In the genomic region with DNA sequence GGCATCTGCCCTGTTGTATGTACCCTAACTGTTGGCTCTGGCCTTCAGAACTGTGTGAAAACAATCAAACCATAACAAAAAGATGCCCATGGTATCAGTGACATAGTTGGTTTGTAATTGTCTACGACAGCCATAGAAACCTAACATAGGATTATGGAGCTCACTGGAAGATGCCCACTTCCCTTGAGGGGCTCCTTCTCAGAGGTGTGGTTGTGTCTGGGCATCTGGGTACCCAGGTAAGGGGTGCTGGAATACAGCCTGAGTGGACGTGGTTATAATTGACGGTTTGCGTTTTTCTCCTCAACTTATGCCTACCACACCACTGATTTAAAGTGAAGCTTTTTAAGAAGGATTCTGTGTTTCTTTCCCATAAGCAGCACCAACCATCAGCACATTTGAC, we compare ENCODE assay signal across 28 mouse cellular contexts.
"Had no signal": no experiment of that assay in that cellular context is flagged by ENCODE, and none has a peak within 500 bp of the region (broad histone marks: within the 10 kb centered on the region; RNA-seq: fewer than 3 reads in every experiment).

No protein-coding gene starts in this region.

- H3K4me1 ChIP-seq: embryonic facial prominence, embryonic 15.5 days had no signal

- DNase-seq: cerebellum, adult 18-20 months; cerebellum, adult 2 months; cerebellum, adult 8-10 months; cerebellum, adult 9-10 months; cerebellum, adult 9-11 months; cerebellum, postnatal 10 days; cerebellum, postnatal 14 days; cerebellum, postnatal 25 days; cerebellum, postnatal 36 days; embryo, embryonic 11 days; forebrain, postnatal 0 days; gastrocnemius, adult 2 months; gastrocnemius, postnatal 10 days; gastrocnemius, postnatal 14 days; gastrocnemius, postnatal 25 days; gastrocnemius, postnatal 36 days; heart, adult 18-20 months had no signal

- H3K4me2 ChIP-seq: embryonic facial prominence, embryonic 12.5 days; embryonic facial prominence, embryonic 13.5 days; embryonic facial prominence, embryonic 15.5 days; forebrain, embryonic 12.5 days; forebrain, embryonic 13.5 days; forebrain, embryonic 15.5 days had no signal

- H3K27me3 ChIP-seq: embryonic facial prominence, embryonic 12.5 days had no signal

- ATAC-seq: forebrain, embryonic 13.5 days; forebrain, embryonic 14.5 days; forebrain, embryonic 15.5 days; forebrain, embryonic 16.5 days; forebrain, postnatal 0 days had no signal

- H3K9ac ChIP-seq: embryonic facial prominence, embryonic 12.5 days; embryonic facial prominence, embryonic 13.5 days; embryonic facial prominence, embryonic 15.5 days; forebrain, embryonic 12.5 days; forebrain, embryonic 13.5 days; forebrain, embryonic 15.5 days; forebrain, postnatal 0 days had no signal

- H3K27ac ChIP-seq: embryonic facial prominence, embryonic 10.5 days; embryonic facial prominence, embryonic 12.5 days; embryonic facial prominence, embryonic 13.5 days; embryonic facial prominence, embryonic 15.5 days; forebrain, embryonic 10.5 days; forebrain, embryonic 12.5 days; forebrain, embryonic 13.5 days; forebrain, embryonic 15.5 days; gastrocnemius, adult 2 months had no signal

- H3K36me3 ChIP-seq: embryonic facial prominence, embryonic 10.5 days; embryonic facial prominence, embryonic 12.5 days; embryonic facial prominence, embryonic 13.5 days; embryonic facial prominence, embryonic 15.5 days; forebrain, embryonic 10.5 days; forebrain, embryonic 12.5 days; forebrain, embryonic 15.5 days had no signal

- H3K9me3 ChIP-seq: embryonic facial prominence, embryonic 10.5 days; embryonic facial prominence, embryonic 12.5 days; embryonic facial prominence, embryonic 13.5 days; embryonic facial prominence, embryonic 15.5 days; forebrain, embryonic 10.5 days; forebrain, embryonic 12.5 days; forebrain, embryonic 13.5 days; forebrain, embryonic 15.5 days had no signal

- H3K4me3 ChIP-seq: embryonic facial prominence, embryonic 10.5 days; embryonic facial prominence, embryonic 12.5 days; embryonic facial prominence, embryonic 13.5 days; embryonic facial prominence, embryonic 15.5 days; erythroblast, embryonic 14.5 days; forebrain, embryonic 10.5 days; forebrain, embryonic 12.5 days; forebrain, embryonic 13.5 days; forebrain, embryonic 15.5 days; gastrocnemius, adult 2 months had no signal
